Mouse (Mus musculus): ENCODE results near the gene Tiam1. TPM values are rescaled to one million over a fixed set of nuclear protein-coding genes. Genes with fewer than 3 reads are reported as not detected.

The Tiam1 gene
- polyA plus RNA-seq, 1 experiment from 2014 or later, result 29.0 TPM

DNA sequence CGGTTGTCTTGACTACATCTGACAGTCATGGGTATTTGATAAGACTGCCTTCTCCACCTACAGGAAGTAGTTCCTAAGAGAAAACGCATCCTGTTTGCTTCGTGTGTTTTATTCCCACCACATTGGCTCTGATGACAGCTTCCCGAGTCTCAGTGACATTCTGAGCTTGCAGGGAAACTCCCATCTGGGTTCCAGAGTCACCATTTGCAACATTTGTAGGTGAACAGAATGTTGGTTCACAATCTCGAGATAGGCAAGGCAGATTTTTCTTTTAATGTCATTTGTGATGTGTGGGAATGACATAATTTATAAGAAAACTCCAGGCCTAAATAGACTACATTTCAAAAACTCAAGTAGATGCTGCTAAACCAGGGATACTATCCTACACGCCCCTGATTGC, 207.0 kb downstream of the Tiam1 start:
- Histone ChIP-seq H3K27me3 (no peaks in the 10 kb centered on the region), H3K4me3 (no peak overlapping the region), H3K36me3 (no peaks in the 10 kb centered on the region), H3K9me3 (0 out of 2 replicates have a peak, but pooled peaks cover 4% of the 10 kb centered on the region), H3K4me2 (no peak overlapping the region), H3K4me1 (replicated peaks) (peaks cover 22% of the 10 kb centered on the region), H3K27ac (no peak overlapping the region), H3K9ac (no peak overlapping the region)
- WGBS, result 83% methylated on average over 6 of the region's 6 CpGs
- no peak for ATAC-seq (ENCODE audit: low FRiP score)

DNA sequence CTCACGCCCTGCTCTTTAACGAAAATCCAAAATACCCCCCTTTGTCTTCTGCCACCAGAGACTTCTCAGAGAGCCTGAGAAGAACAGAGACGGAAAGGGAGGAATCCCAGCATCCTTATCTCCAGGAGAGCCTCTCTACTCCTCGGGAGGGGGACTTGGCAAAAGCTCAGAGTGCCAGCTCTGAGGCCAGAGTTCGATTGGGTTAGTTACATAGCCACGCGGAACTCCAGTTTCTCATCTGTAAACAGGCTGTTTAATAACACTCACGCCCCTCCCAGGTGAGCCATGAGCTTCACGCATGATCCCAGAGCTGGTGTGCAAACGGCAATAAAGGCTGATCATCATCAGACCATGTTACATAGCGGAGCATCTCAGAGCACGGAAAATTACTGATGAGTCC, 208.2 kb downstream of the Tiam1 start:
- no peak overlapping the region for H3K9ac ChIP-seq
- no peak overlapping the region for H3K4me3 ChIP-seq
- H3K4me1 ChIP-seq (replicated peaks), result peaks cover 22% of the 10 kb centered on the region
- H3K9me3 ChIP-seq, result no peaks in the 10 kb centered on the region
- no peak for ATAC-seq (ENCODE audit: low FRiP score)
- no peak overlapping the region for H3K4me2 ChIP-seq
- no peaks in the 10 kb centered on the region for H3K36me3 ChIP-seq
- H3K27me3 ChIP-seq, result no peaks in the 10 kb centered on the region
- H3K27ac ChIP-seq, result no peak overlapping the region
- WGBS, result 84% methylated on average over 12 of the region's 12 CpGs

DNA sequence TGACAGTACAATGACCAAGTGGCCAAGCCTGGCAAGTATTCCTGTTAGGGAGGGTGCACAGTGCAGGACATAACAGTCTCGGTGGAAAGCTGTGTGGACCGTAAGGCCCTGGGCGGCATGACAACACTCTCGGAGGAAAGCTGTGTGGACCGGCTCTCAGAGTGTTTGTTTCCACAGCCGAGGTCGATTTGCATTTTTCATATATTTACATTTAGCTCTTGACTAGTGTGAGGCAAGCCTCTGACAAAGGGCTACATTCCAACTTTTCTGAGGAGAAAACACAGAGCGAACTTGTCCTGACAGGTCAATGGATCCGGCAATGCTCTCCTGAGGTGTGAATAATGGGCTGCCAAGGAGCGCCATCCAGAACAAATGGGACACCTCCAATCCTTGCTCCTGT, 209.0 kb downstream of the Tiam1 start:
- WGBS, result 55% methylated on average over 10 of the region's 10 CpGs
- Histone ChIP-seq H3K36me3 (no peaks in the 10 kb centered on the region), H3K4me2 (no peak overlapping the region), H3K4me1 (replicated peaks) (peaks cover 22% of the 10 kb centered on the region), H3K27me3 (no peaks in the 10 kb centered on the region), H3K9me3 (no peaks in the 10 kb centered on the region), H3K4me3 (no peak overlapping the region), H3K27ac (no peak overlapping the region), H3K9ac (no peak overlapping the region)
- ATAC-seq (ENCODE audit: low FRiP score), result no peak

DNA sequence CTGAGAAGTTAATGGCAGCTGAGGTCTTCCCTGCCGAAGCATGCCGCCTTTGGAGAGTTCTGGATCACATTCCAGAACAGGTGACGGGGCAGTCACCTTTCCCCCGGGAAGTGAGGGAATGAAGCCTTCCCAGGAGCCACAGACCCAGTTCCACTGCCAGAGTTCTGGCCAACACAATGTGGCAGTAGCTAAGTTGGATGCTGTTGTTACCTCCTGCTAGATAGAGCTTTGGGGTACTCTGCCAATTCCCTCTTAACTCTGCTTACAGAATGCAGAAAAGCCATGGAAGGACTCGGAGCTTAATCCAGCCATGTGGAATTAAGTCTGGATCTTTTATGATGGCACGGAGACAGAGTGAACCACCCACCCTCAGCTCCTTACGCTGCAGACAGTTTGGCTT, 209.6 kb downstream of the Tiam1 start:
- ATAC-seq (ENCODE audit: low FRiP score), result no peak
- Histone ChIP-seq H3K27me3 (no peaks in the 10 kb centered on the region), H3K36me3 (no peaks in the 10 kb centered on the region), H3K27ac (no peak overlapping the region), H3K4me3 (no peak overlapping the region), H3K4me2 (no peak overlapping the region), H3K9ac (no peak overlapping the region), H3K9me3 (no peaks in the 10 kb centered on the region), H3K4me1 (replicated peaks) (peaks cover 17% of the 10 kb centered on the region)
- 84% methylated on average over 7 of the region's 7 CpGs for WGBS

DNA sequence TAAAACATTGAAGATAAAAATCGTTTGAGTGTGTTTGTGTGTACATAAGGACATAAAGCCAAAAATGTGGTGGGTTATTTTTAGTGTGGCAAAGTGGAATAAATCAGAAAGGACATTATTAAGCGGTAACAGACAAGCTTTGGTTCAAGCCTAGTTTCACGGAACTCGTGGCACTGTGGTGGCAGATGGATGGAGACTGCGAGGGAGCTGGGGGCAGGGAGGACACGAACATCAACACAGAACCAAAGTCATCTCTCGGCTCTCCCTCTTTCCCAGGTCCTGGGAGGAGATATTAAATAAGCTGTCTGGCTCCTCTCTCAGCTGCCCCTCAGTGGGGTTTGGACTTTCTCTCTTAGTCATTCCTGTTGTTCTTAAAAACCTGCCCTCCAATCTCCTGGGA, 215.0 kb downstream of the Tiam1 start:
- Histone ChIP-seq H3K27me3 (no peaks in the 10 kb centered on the region), H3K27ac (no peak overlapping the region), H3K4me1 (replicated peaks) (peaks cover 16% of the 10 kb centered on the region), H3K9me3 (no peaks in the 10 kb centered on the region), H3K4me2 (no peak overlapping the region), H3K36me3 (no peaks in the 10 kb centered on the region), H3K9ac (no peak overlapping the region), H3K4me3 (no peak overlapping the region)
- WGBS, result 88% methylated on average over 7 of the region's 7 CpGs
- ATAC-seq (ENCODE audit: low FRiP score), result no peak

DNA sequence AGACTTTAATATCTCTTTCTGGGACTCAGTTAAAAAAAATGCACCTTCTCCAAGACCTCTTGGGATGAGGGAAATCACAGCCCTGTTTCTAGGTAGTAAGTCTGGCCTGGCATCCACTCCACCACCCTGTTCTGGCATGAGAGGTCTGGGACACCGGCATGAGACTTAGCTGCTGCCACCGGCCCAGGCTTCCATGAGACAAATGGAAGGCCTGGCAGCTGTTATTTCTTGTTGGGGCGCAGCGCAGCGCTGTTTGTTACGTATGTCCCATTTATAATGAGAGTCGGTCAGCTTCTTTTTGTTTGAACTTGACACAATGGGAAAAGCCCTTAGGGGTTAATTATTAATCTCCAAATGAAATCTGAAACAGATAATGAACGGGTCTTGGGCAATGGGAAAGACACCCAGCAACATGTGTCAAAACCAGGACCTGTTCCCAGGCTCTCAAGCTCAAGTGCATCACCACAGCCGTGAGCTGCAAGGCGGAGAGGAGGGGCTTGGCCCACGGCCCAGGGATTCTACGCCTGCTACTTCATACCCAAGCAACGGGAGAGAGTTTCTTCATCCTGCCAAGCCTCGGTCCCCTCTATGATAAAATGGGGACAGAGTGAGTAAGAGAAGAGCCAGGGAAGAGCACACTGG, 219.2 kb downstream of the Tiam1 start:
- Histone ChIP-seq H3K36me3 (no peaks in the 10 kb centered on the region), H3K27me3 (no peaks in the 10 kb centered on the region), H3K4me1 (replicated peaks) (peaks cover 33% of the 10 kb centered on the region), H3K4me2 (0 out of 2 replicates have a peak overlapping the region, but pooled peaks have one; percentile 15), H3K27ac (peak overlapping the region; percentile 48; the same call in 1 of the 2 replicates), H3K4me3 (no peak overlapping the region), H3K9me3 (no peaks in the 10 kb centered on the region), H3K9ac (peak overlapping the region; percentile 49; the same call in 1 of the 2 replicates)
- 29% methylated on average over 14 of the region's 14 CpGs for WGBS
- peak; percentile 64; the same call in 1 of the 2 replicates for ATAC-seq (ENCODE audit: low FRiP score)

DNA sequence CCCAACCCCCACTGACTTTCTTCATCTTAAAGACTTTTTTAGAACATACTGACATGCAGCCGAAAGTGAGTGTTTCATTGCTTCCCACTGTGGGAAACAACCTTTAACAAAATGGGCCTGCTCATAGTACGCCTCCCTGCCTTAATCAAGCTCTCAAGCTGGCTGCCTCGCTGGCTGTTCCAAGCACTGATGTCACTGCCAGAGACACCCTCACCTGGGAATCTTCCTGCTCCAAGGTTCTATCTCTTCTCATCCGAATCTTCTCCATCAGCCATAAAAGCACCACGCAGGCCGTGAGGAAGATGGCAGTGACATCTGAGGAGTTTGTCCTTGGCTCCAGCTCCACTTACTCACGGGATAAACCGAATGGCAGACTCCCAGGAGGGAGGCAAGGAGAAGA, 220.3 kb downstream of the Tiam1 start:
- H3K36me3 ChIP-seq, result no peaks in the 10 kb centered on the region
- peaks cover 33% of the 10 kb centered on the region for H3K4me1 ChIP-seq (replicated peaks)
- no peaks in the 10 kb centered on the region for H3K9me3 ChIP-seq
- no peak for ATAC-seq (ENCODE audit: low FRiP score)
- no peaks in the 10 kb centered on the region for H3K27me3 ChIP-seq
- H3K4me2 ChIP-seq, result no peak overlapping the region
- H3K4me3 ChIP-seq, result no peak overlapping the region
- H3K27ac ChIP-seq, result no peak overlapping the region
- no peak overlapping the region for H3K9ac ChIP-seq
- WGBS, result 88% methylated on average over 8 of the region's 8 CpGs

DNA sequence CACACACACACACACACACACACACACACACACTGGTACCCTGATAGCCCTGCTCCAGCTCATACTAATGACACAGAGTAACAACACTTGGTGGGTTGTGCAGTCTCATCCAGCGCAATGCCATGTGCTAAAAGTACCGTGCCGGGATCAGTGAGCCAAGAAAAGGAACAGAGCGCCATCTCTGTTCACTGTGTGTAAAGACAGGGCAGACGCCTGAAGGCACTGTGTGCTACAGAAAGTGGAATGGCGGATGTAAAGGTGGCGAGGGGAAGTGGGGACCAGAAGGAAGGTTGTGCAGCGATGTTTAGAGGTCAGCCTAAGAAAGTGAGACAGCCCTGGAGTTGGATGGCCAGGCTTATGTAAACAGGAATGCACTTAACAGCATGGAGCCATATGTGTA, 221.1 kb downstream of the Tiam1 start:
- Histone ChIP-seq H3K36me3 (no peaks in the 10 kb centered on the region), H3K9me3 (no peaks in the 10 kb centered on the region), H3K27ac (no peak overlapping the region), H3K9ac (no peak overlapping the region), H3K4me1 (replicated peaks) (peaks cover 33% of the 10 kb centered on the region), H3K4me2 (no peak overlapping the region), H3K4me3 (no peak overlapping the region), H3K27me3 (no peaks in the 10 kb centered on the region)
- WGBS, result 88% methylated on average over 8 of the region's 8 CpGs
- ATAC-seq (ENCODE audit: low FRiP score), result no peak

DNA sequence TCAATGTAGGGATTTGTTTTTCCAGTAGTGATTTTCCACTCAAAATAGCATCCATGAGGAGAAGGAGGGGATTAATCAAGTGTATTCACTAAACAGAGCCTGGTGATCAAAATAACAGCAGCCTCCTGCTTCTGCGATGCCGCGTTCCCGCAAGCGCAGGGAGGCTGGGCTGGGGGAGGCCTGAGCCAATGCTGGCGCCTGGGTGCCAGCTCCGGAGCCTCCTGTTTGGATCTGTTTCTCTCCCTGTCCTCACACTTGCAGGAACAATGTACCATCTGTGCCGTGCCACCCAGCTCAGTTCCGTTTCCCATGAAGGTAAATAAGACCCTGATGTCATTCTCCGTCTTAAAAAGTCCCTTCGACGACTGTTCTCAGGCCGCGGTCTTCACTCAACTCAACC, 222.2 kb downstream of the Tiam1 start:
- Histone ChIP-seq H3K4me1 (replicated peaks) (peaks cover 33% of the 10 kb centered on the region), H3K9me3 (no peaks in the 10 kb centered on the region), H3K9ac (no peak overlapping the region), H3K27me3 (no peaks in the 10 kb centered on the region), H3K36me3 (no peaks in the 10 kb centered on the region), H3K4me2 (no peak overlapping the region), H3K4me3 (no peak overlapping the region), H3K27ac (no peak overlapping the region)
- 87% methylated on average over 14 of the region's 14 CpGs for WGBS
- no peak for ATAC-seq (ENCODE audit: low FRiP score)

DNA sequence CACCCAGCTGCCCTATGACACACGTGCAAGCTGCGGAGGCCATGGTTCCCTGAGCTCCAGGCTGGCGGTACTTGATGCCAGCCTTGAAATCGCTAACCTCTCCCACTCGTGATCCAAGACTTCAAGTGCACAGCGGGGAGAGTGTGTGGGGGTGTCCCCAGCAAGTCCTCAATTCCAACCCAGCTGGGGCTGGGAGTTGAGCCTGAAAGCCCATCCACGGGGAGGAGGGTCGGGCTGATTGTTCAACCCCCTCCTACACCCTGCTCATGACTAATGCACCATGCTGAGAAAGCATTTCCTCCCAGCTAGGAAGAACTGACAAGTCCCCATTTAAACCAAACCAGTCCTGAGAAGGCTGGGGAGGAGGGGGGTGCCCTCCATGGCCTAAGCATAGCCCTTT, 223.2 kb downstream of the Tiam1 start:
- Histone ChIP-seq H3K9ac (no peak overlapping the region), H3K27ac (no peak overlapping the region), H3K4me3 (no peak overlapping the region), H3K4me1 (replicated peaks) (peaks cover 33% of the 10 kb centered on the region), H3K4me2 (no peak overlapping the region), H3K9me3 (no peaks in the 10 kb centered on the region), H3K27me3 (no peaks in the 10 kb centered on the region), H3K36me3 (no peaks in the 10 kb centered on the region)
- ATAC-seq (ENCODE audit: low FRiP score), result no peak
- 69% methylated on average over 8 of the region's 8 CpGs for WGBS

DNA sequence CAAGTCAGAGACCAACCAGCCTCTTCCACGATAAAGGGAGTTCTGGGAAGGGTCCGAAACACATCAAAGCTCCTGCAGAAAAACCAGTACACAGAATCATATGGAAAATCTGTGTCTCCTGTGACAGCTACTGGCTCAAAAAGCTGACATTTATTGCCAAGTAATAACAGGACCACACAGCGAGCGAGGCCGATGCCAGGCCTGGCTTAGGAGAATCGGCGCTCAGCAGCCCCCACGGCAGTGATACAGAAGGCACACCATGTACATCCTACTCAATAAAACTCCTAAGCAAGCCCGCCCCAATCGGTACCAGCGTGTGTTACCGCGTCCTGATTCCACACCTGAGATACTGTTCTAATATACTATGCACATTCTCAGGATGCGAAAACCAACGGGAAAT, 226.2 kb downstream of the Tiam1 start:
- H3K4me2 ChIP-seq, result no peak overlapping the region
- no peaks in the 10 kb centered on the region for H3K9me3 ChIP-seq
- no peaks in the 10 kb centered on the region for H3K36me3 ChIP-seq
- H3K4me1 ChIP-seq (replicated peaks), result peaks cover 24% of the 10 kb centered on the region; the same call in 1 of the 2 replicates
- no peak overlapping the region for H3K27ac ChIP-seq
- no peak for ATAC-seq (ENCODE audit: low FRiP score)
- 87% methylated on average over 15 of the region's 15 CpGs for WGBS
- H3K9ac ChIP-seq, result no peak overlapping the region
- no peak overlapping the region for H3K4me3 ChIP-seq
- no peaks in the 10 kb centered on the region for H3K27me3 ChIP-seq

DNA sequence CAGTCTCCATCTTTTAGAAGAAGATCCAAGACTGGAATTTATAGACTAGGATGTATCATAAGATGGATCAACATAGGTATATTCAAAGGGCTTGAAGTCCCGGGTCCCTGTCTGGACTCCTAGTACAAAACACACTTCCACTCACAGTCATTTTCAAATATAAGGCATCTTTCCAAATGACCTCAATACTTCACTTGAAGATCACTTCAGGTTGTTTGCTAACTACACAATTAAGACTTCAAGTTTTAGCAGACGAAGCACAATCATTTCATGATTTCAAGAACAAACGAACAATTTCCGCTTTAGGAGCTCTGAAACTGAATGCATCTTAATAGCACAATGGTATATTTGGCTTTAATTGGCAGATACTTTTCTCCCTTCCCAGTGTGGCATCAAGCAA, 228.6 kb downstream of the Tiam1 start:
- Histone ChIP-seq H3K27me3 (no peaks in the 10 kb centered on the region), H3K4me3 (no peak overlapping the region), H3K4me2 (no peak overlapping the region), H3K36me3 (no peaks in the 10 kb centered on the region), H3K4me1 (replicated peaks) (peaks cover 23% of the 10 kb centered on the region), H3K27ac (no peak overlapping the region), H3K9ac (no peak overlapping the region), H3K9me3 (no peaks in the 10 kb centered on the region)
- no peak for ATAC-seq (ENCODE audit: low FRiP score)
- WGBS, result 93% methylated on average over 4 of the region's 4 CpGs

DNA sequence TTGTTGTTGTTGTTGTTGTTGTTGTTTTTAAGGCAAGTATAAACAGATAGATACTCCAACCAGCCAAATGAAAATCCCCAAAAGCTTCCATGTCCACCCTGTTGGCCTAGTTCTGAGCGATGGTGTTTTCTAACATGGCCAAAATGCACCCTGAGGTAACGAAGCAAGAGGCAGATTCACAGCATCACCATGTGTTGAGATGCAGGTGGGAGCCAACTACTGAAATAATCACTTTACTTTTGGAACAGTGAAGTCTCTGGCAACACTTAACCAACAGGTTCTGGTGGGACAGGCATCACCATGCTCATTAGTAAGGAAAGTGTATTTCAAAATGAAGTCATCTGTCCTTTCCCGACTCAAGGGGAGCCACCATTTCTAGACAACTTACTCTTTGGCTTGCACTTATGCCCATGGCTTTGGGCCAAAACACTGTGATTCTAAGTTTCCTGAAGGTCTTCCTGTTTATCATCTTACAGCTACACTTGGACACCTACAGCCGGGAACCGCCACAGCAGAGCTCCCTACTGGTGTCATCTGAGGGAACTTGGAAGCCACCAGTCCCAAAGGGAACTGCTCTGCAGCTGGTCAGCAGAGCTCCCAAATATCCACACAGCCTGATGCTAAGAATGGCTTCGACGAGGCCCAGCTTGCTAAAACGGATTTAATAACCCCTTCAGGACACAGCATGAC, 230.7 kb downstream of the Tiam1 start:
- ATAC-seq (ENCODE audit: low FRiP score), result no peak
- WGBS, result 65% methylated on average over 8 of the region's 8 CpGs

More for the DNA sequence above, 230.7 kb downstream of the Tiam1 start:
- H3K36me3 ChIP-seq, result no peaks in the 10 kb centered on the region
- no peaks in the 10 kb centered on the region for H3K9me3 ChIP-seq
- no peak overlapping the region for H3K4me2 ChIP-seq
- peaks cover 41% of the 10 kb centered on the region for H3K4me1 ChIP-seq (replicated peaks)
- no peak overlapping the region for H3K4me3 ChIP-seq
- no peak overlapping the region for H3K27ac ChIP-seq
- H3K9ac ChIP-seq, result no peak overlapping the region
- H3K27me3 ChIP-seq, result no peaks in the 10 kb centered on the region

Measured in hindbrain, embryonic 13.5 days (tissue).